Mouse (Mus musculus): Measurements from ENCODE around the gene Myo16. TPM values are rescaled to one million over a fixed set of nuclear protein-coding genes. Genes with fewer than 3 reads are reported as not detected.

The Myo16 gene
- polyA plus RNA-seq, 1 experiment from 2014 or later: 0.25 TPM

- H3K4me2 ChIP-seq (replicated peaks; ENCODE audit: low read depth, low read length): no peak overlapping the region
- no peaks in the 10 kb centered on the region for H3K27me3 ChIP-seq (ENCODE audit: insufficient read depth, low read length)
- peaks cover 3% of the 10 kb centered on the region for H3K4me1 ChIP-seq (ENCODE audit: insufficient read depth, low read length)
- no peak overlapping the region for H3K4me3 ChIP-seq (ENCODE audit: low read length)
- 53% methylated on average over 16 of the region's 16 CpGs for WGBS
- no peak overlapping the region for H3K27ac ChIP-seq (ENCODE audit: low read length)
- ATAC-seq (ENCODE audit: low FRiP score, low TSS enrichment): no peak
- no peaks in the 10 kb centered on the region for H3K36me3 ChIP-seq (ENCODE audit: insufficient read depth, low read length)
- H3K9me3 ChIP-seq (ENCODE audit: low read length): no peaks in the 10 kb centered on the region
- H3K9ac ChIP-seq (replicated peaks; ENCODE audit: low read length): no peak overlapping the region
Observed at GRCm38 (mm10) chr8:10439595-10440453, 286.1 kb downstream of the Myo16 start.

GRCm38 (mm10) chr8:10442562-10442961 lies 288.9 kb downstream of the Myo16 start:
- no peak overlapping the region for H3K9ac ChIP-seq (replicated peaks; ENCODE audit: low read length)
- no peaks in the 10 kb centered on the region for H3K36me3 ChIP-seq (ENCODE audit: insufficient read depth, low read length)
- WGBS: 69% methylated on average over 3 of the region's 3 CpGs
- no peak overlapping the region for H3K4me3 ChIP-seq (ENCODE audit: low read length)
- peaks cover 3% of the 10 kb centered on the region for H3K4me1 ChIP-seq (ENCODE audit: insufficient read depth, low read length)
- H3K4me2 ChIP-seq (replicated peaks; ENCODE audit: low read depth, low read length): no peak overlapping the region
- no peak overlapping the region for H3K27ac ChIP-seq (ENCODE audit: low read length)
- H3K9me3 ChIP-seq (ENCODE audit: low read length): no peaks in the 10 kb centered on the region
- H3K27me3 ChIP-seq (ENCODE audit: insufficient read depth, low read length): no peaks in the 10 kb centered on the region
- no peak for ATAC-seq (ENCODE audit: low FRiP score, low TSS enrichment)

- Histone ChIP-seq H3K9me3 (ENCODE audit: low read length) (no peaks in the 10 kb centered on the region), H3K27ac (ENCODE audit: low read length) (no peak overlapping the region), H3K9ac (replicated peaks; ENCODE audit: low read length) (no peak overlapping the region), H3K4me2 (replicated peaks; ENCODE audit: low read depth, low read length) (no peak overlapping the region), H3K36me3 (ENCODE audit: insufficient read depth, low read length) (no peaks in the 10 kb centered on the region), H3K4me1 (ENCODE audit: insufficient read depth, low read length) (no peaks in the 10 kb centered on the region), H3K27me3 (ENCODE audit: insufficient read depth, low read length) (no peaks in the 10 kb centered on the region), H3K4me3 (ENCODE audit: low read length) (no peak overlapping the region)
- WGBS: 60% methylated on average over 7 of the region's 7 CpGs
- no peak for ATAC-seq (ENCODE audit: low FRiP score, low TSS enrichment)
Observed at GRCm38 (mm10) chr8:10445011-10445410, 291.3 kb downstream of the Myo16 start.

DNA sequence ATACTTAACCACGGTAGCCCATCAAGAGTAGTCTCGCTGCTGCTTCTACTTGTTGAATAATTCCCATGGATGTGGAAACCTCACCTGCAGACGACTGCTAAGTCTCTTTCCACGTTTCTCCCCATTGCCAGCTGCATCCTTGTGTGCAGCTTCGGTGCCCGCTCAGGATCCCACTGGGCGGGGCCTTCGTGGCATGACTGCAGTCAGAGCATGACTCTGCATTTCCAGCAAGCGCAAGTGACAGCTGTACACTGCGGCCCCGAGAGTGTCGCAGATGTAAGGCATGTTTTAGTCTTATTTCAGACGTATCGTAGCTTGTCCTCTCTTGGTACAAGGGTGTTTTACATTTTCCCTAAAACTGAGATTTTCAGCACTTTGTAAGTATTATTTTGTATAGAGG lies 294.8 kb downstream of the Myo16 start:
- ATAC-seq (ENCODE audit: low FRiP score, low TSS enrichment): no peak
- Histone ChIP-seq H3K4me1 (ENCODE audit: insufficient read depth, low read length) (no peaks in the 10 kb centered on the region), H3K36me3 (ENCODE audit: insufficient read depth, low read length) (no peaks in the 10 kb centered on the region), H3K27ac (ENCODE audit: low read length) (no peak overlapping the region), H3K9me3 (ENCODE audit: low read length) (no peaks in the 10 kb centered on the region), H3K4me3 (ENCODE audit: low read length) (no peak overlapping the region), H3K4me2 (replicated peaks; ENCODE audit: low read depth, low read length) (no peak overlapping the region), H3K9ac (replicated peaks; ENCODE audit: low read length) (no peak overlapping the region), H3K27me3 (ENCODE audit: insufficient read depth, low read length) (no peaks in the 10 kb centered on the region)
- 81% methylated on average over 14 of the region's 14 CpGs for WGBS

DNA sequence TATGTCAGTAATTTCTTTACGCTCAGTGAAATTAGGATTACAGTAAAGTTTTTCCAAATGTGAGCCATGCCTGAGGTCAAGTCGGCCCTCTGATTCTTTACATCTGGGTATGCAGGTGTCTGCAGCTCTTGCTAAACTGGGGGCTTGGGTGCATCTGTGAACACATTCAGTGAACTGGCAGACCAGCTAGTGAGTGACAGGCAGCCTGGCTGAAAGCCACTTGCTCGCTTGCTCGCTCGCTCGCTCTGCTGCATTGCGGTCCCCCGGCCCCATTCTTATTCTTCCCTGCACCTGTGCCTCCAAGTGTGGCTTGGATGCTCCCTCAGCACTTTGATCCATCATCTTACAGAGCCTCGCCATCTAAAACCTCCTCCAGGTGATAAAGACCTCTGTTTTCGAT lies 299.3 kb downstream of the Myo16 start:
- no peak for ATAC-seq (ENCODE audit: low FRiP score, low TSS enrichment)
- Histone ChIP-seq H3K27ac (ENCODE audit: low read length) (no peak overlapping the region), H3K36me3 (ENCODE audit: insufficient read depth, low read length) (no peaks in the 10 kb centered on the region), H3K4me1 (ENCODE audit: insufficient read depth, low read length) (0 out of 2 replicates have a peak, but pooled peaks cover 10% of the 10 kb centered on the region), H3K27me3 (ENCODE audit: insufficient read depth, low read length) (no peaks in the 10 kb centered on the region), H3K4me2 (replicated peaks; ENCODE audit: low read depth, low read length) (no peak overlapping the region), H3K9ac (replicated peaks; ENCODE audit: low read length) (no peak overlapping the region), H3K4me3 (ENCODE audit: low read length) (no peak overlapping the region), H3K9me3 (ENCODE audit: low read length) (no peaks in the 10 kb centered on the region)
- WGBS: 66% methylated on average over 10 of the region's 10 CpGs

DNA sequence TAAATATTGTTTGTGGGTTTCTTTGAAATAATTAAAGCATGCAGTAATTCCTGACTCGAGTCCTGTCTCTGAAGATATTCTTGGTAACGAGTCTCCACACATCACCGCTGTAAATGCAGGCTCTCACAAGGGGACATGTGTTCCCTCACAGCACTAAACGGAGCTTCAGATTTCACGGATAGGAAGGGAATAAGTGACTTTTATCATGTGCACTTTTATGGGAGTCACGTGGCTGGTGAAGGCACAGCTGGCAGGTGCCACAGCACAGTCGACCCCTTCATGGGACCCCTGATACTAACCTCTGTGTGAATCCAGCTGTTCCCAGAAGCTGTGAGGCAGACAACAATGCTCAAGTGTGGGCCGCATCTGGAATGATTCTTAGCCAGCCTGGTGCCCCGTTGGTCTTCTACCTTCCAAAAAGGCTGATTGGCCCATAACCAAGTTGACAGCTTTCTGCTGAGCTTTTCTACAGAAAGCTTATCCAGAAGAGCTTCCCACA lies 304.5 kb downstream of the Myo16 start:
- H3K27ac ChIP-seq (ENCODE audit: low read length): no peak overlapping the region
- H3K4me2 ChIP-seq (replicated peaks; ENCODE audit: low read depth, low read length): no peak overlapping the region
- H3K9me3 ChIP-seq (ENCODE audit: low read length): no peaks in the 10 kb centered on the region
- H3K4me1 ChIP-seq (ENCODE audit: insufficient read depth, low read length): 0 out of 2 replicates have a peak, but pooled peaks cover 10% of the 10 kb centered on the region
- no peak for ATAC-seq (ENCODE audit: low FRiP score, low TSS enrichment)
- no peaks in the 10 kb centered on the region for H3K36me3 ChIP-seq (ENCODE audit: insufficient read depth, low read length)
- no peak overlapping the region for H3K4me3 ChIP-seq (ENCODE audit: low read length)
- WGBS: 48% methylated on average over 9 of the region's 9 CpGs
- H3K27me3 ChIP-seq (ENCODE audit: insufficient read depth, low read length): no peaks in the 10 kb centered on the region
- H3K9ac ChIP-seq (replicated peaks; ENCODE audit: low read length): no peak overlapping the region

DNA sequence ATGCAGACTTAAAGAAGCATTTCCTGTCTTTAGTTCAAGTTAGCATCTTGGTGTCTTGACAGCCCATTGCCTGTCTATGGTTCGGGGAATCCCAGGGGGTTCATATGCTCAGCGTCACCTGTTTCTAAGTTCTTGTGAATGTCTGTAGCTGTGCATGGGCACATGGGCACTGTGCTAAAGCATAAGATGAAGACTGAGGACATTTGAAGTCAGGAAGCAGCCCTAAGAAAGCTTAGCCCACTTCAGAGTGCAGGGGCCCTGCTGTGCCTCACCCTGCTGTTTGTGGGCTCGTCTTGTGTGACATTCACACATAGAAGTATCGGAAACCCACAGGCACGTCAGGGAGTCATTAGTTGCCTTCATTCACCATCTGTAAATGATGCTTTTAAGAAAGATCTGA lies 308.6 kb downstream of the Myo16 start:
- H3K27me3 ChIP-seq (ENCODE audit: insufficient read depth, low read length): no peaks in the 10 kb centered on the region
- no peak overlapping the region for H3K9ac ChIP-seq (replicated peaks; ENCODE audit: low read length)
- H3K9me3 ChIP-seq (ENCODE audit: low read length): no peaks in the 10 kb centered on the region
- H3K4me3 ChIP-seq (ENCODE audit: low read length): no peak overlapping the region
- no peaks in the 10 kb centered on the region for H3K36me3 ChIP-seq (ENCODE audit: insufficient read depth, low read length)
- no peak overlapping the region for H3K27ac ChIP-seq (ENCODE audit: low read length)
- WGBS: 74% methylated on average over 5 of the region's 5 CpGs
- ATAC-seq (ENCODE audit: low FRiP score, low TSS enrichment): no peak
- H3K4me1 ChIP-seq (ENCODE audit: insufficient read depth, low read length): no peaks in the 10 kb centered on the region
- H3K4me2 ChIP-seq (replicated peaks; ENCODE audit: low read depth, low read length): no peak overlapping the region

GRCm38 (mm10) chr8:10468490-10468889 lies 314.8 kb downstream of the Myo16 start:
- Histone ChIP-seq H3K36me3 (ENCODE audit: insufficient read depth, low read length) (no peaks in the 10 kb centered on the region), H3K27me3 (ENCODE audit: insufficient read depth, low read length) (no peaks in the 10 kb centered on the region), H3K9me3 (ENCODE audit: low read length) (no peaks in the 10 kb centered on the region), H3K4me3 (ENCODE audit: low read length) (no peak overlapping the region), H3K9ac (replicated peaks; ENCODE audit: low read length) (no peak overlapping the region), H3K27ac (ENCODE audit: low read length) (no peak overlapping the region), H3K4me1 (ENCODE audit: insufficient read depth, low read length) (peaks cover 11% of the 10 kb centered on the region), H3K4me2 (replicated peaks; ENCODE audit: low read depth, low read length) (no peak overlapping the region)
- 26% methylated on average over 3 of the region's 3 CpGs for WGBS
- ATAC-seq (ENCODE audit: low FRiP score, low TSS enrichment): peak; percentile 59; the same call in 1 of the 2 replicates

- Histone ChIP-seq H3K4me2 (replicated peaks; ENCODE audit: low read depth, low read length) (no peak overlapping the region), H3K27ac (ENCODE audit: low read length) (no peak overlapping the region), H3K27me3 (ENCODE audit: insufficient read depth, low read length) (no peaks in the 10 kb centered on the region), H3K9me3 (ENCODE audit: low read length) (no peaks in the 10 kb centered on the region), H3K36me3 (ENCODE audit: insufficient read depth, low read length) (no peaks in the 10 kb centered on the region), H3K4me3 (ENCODE audit: low read length) (no peak overlapping the region), H3K9ac (replicated peaks; ENCODE audit: low read length) (no peak overlapping the region), H3K4me1 (ENCODE audit: insufficient read depth, low read length) (peaks cover 11% of the 10 kb centered on the region)
- 57% methylated on average over 2 of the region's 2 CpGs for WGBS
- no peak for ATAC-seq (ENCODE audit: low FRiP score, low TSS enrichment)
Observed at GRCm38 (mm10) chr8:10469658-10470057, 315.9 kb downstream of the Myo16 start.

DNA sequence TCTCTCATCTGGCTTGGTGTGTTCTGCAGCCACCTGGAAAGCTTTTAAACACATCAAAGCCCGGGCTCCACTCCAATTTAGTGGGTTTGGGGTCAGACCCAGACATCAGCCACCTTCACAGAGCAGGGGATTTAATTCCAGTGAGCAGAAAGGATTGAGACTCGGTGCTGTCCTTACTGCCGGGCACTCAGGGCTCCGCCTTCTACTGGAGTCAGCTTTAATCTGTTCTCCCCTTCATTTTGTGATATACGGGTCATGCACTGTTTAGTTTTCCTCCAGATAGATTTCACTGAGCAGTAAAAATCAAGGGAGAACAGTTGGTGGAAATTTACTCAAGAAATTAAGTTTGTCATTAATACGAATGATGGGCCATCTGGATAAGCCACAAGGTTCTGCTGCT lies 316.6 kb downstream of the Myo16 start:
- 22% methylated on average over 6 of the region's 6 CpGs for WGBS
- H3K36me3 ChIP-seq (ENCODE audit: insufficient read depth, low read length): no peaks in the 10 kb centered on the region
- H3K27me3 ChIP-seq (ENCODE audit: insufficient read depth, low read length): no peaks in the 10 kb centered on the region
- H3K27ac ChIP-seq (ENCODE audit: low read length): no peak overlapping the region
- H3K9ac ChIP-seq (replicated peaks; ENCODE audit: low read length): no peak overlapping the region
- peaks cover 11% of the 10 kb centered on the region for H3K4me1 ChIP-seq (ENCODE audit: insufficient read depth, low read length)
- H3K9me3 ChIP-seq (ENCODE audit: low read length): no peaks in the 10 kb centered on the region
- H3K4me2 ChIP-seq (replicated peaks; ENCODE audit: low read depth, low read length): no peak overlapping the region
- no peak overlapping the region for H3K4me3 ChIP-seq (ENCODE audit: low read length)
- ATAC-seq (ENCODE audit: low FRiP score, low TSS enrichment): peak; percentile 49
